Mouse (Mus musculus) E14TG2a.4 (cell line): ENCODE data around the gene 4930415O20Rik.

Source experiments
- CTCF ChIP-seq: conservative IDR thresholded peaks from 2 replicates; pipeline ENCODE4 v1.5.1; 2014; ENCODE audit warnings: low read length
- NANOG ChIP-seq: IDR thresholded peaks from 2 replicates; pipeline ENCODE4 v1.6.1; 2014; ENCODE audit warnings: borderline replicate concordance, low read length, mixed read lengths
- POU5F1 ChIP-seq: IDR thresholded peaks from 2 replicates; pipeline ENCODE4 v1.6.1; 2014; ENCODE audit warnings: low read length, borderline replicate concordance

DNA sequence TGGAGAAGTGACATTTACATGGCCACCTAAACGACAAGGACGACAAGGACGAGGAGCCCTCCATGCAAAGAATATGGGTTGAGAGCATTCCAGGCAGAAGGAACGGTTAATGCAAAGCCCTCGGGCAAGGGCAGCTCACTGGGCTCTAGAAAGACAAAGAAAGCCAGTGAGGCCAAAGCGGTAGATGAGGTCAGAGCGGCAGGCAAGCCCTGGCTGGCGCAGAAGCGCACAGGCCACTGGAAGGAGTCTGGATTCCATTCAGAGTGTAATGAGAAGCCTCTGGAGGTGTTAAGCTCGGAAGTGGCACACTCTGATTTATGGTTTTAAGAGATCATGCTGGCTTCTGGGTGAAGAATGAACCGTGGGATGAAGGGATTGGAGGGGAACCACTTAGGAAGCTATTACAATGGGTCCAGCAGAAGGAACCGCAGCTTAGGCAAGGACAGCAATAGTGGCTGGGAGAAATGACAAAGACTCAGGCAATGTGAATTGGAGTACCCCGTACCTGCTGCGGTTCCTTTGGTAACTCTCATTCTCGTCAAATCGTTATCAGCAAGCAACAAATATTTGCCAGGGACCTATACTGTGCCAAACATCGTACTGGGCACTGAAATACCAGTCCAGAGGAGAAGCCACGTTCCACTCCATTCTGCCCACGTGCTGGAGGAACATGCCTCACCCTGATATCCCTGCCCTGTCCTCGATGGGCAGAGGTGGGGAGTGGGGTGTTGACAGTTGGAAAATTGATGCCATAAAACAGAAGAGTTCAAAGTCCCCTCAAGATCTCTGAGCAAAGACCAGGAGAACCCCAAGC is 45.8 kb downstream of the 4930415O20Rik start:
- TF ChIP-seq CTCF (no peak), NANOG (no peak), POU5F1 (no peak)
